Mouse (Mus musculus): ENCODE measurements around the gene Mapkap1.

- TF ChIP-seq CTCF (IDR thresholded peaks at IDR 0.05; ENCODE audit: borderline replicate concordance, extremely low read depth, insufficient read depth, insufficient read length): no peak
- TF ChIP-seq POLR2A (IDR thresholded peaks at IDR 0.05; ENCODE audit: borderline replicate concordance, extremely low read depth, insufficient read depth, insufficient read length, poor library complexity, severe bottlenecking): no peak
These were observed 128.4 kb downstream of the Mapkap1 start for GRCm38 (mm10) chr2:34534996-34535395.
